Mouse (Mus musculus) adrenal gland, adult 8-10 months (tissue): Measurements from ENCODE around the gene Scrt2. TPM values are rescaled to one million over a fixed set of nuclear protein-coding genes. Genes with fewer than 3 reads are reported as not detected.

Source experiments
- DNase-seq: peaks from one replicate; pipeline ENCODE4 v3.0.0; 2022
- total RNA-seq, 4 experiments: library from RNA; stranded (reverse); gene quantifications; 2 replicates each; pipeline ENCODE4 v1.2.4; 2022

Gene Scrt2
- total RNA-seq, 4 experiments from 2014 or later, result 0.23 to 0.30 (median 0.26) TPM

DNA sequence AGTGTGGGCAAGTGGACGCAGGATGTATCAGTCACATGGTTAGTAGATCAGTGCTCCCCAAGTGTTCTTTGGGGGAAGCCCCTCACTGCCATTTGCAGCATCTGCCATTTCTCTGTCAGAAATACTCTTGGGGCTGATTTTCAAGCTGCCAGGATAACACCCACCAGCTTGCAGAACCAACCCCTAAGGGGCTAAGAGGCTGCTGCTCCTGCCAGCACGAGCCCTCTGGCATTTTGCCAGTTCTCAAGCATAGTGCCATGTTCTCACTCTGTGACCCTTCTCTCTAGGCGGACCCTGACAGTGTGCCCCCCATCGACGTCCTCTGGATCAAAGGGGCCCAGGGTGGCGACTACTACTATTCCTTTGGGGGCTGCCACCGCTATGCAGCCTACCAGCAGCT, 27.4 kb downstream of the Scrt2 start:
- no peak for DNase-seq

DNA sequence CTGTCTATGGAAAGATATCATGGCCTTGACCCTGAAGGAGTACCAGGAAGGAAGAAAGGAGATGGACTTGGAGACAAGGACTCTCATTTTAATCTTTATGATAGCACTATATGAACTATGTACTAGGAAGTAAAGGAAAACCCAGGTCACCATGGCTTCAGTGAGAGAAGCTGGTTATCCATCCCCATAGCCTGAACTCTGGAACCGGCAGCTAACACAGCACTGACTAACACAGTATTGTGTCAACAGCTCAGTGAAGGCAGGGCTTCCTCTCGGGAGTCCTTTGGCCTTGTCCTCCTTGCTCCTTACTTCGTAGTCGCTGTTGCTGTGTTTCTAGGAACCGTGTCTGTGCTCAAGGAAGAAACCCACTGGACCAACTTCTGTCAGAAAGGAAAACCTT, 28.1 kb downstream of the Scrt2 start:
- no peak for DNase-seq

DNA sequence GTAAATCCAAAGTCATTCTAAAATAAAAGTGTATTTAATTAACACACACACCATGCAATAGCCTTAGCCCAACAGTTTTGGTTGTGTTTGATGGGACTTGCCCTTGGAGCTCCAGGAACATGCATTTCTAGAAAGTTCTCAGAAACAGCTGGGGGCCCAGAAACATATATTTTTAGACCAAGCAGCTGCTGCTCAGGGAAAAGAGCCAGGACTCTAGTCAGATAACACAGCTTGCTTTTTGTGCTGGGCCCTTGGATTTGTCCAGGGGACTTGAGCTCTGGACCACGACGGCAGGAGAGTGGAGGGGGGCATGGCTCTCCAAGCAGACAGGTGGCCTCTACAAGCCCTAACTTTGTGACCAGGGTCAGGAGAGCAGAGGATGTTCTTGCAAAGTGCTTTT, 30.0 kb downstream of the Scrt2 start:
- no peak for DNase-seq

DNA sequence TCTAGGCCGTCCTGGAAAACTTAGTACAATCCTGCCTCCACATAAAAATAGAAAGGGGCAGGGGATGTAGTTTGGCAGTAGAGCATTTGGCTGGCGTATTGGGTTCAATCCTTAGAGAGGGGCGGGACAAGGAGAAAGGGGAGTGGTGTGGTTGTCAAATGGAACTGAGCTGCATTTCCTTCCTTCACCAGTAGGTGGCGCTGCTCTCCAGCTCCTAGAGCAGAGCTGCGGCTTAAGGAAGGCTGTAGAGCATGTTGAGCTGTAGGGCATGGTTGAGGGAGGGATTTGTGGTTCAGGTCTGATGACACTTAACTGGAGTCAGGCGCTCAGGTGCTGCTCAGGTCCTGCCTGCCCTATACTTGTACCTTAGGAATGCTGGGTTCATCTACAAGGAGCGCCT, 30.6 kb downstream of the Scrt2 start:
- DNase-seq, result peak; percentile 83

DNA sequence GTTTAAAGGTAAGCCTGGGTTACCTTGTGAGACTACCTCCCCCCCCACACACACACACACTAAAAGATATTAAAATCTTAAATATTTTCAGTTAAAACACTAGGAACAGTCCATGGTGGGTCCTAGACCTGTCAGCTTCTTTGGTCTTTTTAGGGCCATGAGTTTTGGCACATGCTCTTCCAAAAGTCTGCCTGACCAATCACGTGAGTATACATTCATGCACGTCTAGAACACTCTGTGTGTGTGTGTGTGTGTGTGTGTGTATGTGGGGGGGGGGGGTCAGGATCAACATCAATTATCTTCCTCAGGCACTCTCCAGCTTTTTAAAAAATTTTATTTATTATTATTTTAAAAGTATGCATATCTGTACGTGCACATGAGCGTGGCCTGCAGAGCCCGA, 31.2 kb downstream of the Scrt2 start:
- no peak for DNase-seq

DNA sequence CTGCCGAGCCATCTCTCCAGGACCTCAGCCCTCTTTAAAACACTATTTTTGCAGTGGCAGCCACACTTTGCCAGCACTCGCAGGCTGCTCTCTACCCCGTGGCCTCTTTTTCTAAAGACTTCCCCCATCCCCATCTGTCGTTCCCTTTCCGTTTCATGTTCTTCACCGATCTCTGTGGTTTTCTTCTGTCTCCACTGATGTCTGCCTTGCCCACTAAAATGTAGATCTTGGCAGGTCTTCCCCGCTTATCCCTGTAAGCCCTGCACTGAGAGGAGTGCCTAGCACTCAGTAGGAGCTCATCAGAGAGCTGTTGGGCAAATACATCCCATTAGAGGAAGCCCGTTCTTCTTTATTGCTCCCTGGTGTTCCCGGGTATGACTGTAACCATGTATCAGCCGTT, 31.6 kb downstream of the Scrt2 start:
- DNase-seq, result no peak

DNA sequence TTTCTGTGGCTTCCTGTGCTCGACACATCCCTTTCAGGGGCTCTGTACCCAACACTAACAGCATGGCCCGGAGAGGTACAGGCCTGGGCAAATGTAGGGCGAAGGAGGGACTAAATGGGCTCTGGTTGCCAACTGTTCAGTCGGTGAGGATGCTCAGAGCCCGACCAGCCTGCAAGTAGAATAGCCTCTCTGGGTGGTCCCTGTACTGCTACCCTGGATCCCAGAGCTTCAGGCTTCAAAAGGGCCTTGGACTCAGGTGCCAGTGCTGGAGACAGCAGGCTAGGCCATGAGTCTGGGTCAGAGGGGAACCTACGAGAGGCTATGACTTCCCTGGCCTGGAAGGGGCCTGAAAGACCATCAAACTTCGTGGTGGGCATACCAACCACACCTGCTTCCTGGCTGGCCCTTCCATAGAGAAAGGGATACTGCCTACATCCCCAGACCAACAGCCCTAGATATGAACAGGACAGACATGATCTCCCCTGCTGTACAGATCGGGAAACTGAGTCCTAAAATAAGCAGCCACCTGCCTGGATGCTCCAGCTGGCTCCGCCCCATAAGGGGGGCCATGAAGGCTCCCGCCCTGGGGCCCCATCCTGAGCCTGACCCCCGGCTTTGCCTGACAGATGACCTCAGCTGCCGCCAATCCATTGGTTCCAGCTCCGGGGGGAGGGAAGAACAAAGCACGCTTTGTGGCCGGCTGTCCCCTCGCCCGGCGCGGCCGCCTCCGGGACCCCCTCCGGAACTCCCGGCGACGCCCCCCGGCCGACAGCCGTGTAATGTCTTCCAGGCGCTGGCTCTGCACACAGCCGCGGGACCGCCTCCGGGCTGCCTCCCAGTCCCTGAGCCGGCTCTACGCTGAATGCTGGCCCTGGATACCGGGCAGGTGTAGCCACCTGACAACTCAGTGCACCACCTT, 33.0 kb downstream of the Scrt2 start:
- no peak for DNase-seq

DNA sequence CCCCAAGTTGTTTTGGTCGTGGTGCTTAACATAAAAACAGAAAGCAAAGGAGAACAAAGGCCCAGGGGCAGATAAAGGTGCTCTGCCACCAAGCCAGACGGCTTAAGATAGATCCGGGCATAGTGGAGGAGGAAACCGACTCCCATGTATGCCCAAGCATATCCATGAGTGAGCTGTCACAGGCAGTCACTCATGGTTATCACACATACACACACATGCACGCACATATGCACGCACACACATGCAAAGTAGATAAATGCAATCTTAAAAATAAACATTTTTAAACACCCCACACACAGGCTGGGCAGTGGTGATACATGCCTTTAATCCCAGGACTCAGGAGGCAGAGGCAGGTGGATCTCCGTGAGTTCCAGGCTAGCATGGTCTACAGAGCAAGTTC, 36.4 kb downstream of the Scrt2 start:
- DNase-seq, result no peak

DNA sequence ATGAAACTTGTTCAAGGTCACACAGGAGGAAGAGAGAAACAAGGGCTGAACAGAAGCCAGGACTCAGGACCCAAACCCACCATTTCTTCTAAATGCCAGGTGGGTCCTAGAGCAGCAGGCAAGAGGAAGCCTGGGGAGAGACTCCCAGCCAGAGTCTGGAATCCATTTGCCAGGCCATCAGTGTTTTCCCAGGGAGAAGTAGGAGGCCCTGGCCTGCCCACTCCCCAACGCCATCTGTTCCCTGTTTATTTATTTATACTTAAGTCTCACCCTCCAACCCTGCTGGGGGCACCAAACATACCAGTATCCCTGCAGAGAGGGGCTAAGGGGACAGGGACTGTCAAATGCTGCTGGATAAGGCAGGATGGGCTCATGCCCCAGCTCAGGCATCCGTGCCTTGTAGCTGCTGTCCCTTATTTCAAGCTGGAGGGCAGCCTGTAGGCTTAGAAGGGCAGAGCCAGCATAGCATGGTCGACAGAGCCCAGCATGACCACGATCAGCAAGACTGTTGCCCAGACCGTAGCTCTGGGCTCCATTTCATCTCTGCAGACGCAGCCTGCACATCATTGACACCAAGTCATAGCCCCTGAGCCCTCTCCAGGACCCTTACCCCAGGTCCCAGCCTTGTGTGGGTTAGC, 38.0 kb downstream of the Scrt2 start:
- DNase-seq, result no peak

DNA sequence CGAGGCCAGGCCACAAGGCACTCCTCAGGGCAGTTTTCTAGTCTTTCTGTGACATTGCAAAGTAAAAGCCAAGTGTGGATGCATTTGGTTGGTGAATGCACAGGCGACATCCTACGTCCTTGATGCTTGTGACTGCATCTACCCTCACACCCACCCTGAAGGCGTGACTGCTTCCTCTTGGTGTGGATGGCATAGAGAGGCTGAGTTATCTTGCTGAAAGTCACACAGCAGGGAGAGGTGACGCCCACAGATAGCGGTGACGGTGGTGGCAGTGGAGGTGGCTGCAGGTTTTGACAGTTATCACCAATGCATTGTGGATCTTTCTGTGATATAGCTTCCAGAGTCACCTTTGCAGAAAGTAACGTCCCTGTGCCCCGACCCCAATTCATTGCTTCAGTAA, 41.6 kb downstream of the Scrt2 start:
- no peak for DNase-seq

DNA sequence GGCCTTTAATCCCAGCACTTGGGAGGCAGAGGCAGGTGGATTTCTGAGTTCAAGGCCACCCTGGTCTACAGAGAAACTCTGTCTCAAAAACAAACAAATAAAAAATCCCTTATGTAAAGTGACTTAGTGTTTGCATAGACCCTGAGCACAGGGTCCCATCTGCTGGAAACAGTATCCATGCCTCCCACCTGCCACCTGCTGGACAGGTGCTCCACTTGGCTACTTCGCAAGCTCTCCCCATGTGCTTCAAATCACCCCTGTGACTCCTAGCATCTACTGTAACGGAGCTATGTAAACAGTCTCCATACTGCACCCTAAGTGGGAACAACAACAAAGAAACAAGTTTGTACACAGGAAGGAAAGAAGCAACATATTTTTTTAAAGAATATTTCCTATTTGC, 47.3 kb downstream of the Scrt2 start:
- DNase-seq, result no peak

DNA sequence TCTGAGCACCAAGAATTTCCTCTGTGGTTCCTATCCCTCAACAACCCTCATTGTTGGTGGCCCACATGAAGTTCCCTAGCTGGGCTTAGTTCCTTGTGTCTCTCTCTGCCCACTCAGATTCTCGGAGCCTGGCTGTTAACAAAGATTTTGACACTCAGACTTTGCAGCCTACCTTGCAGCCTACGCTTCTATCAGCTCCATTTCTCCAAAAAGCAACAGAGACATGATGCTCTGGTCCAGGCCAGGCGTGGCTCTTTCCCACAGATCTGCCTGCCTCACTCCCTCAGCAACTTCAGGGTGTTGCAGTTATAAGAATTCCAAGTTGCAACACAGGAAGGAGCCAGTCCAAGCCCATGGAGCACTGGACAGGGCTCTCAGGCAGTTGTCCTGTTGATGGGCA, 48.4 kb downstream of the Scrt2 start:
- no peak for DNase-seq

DNA sequence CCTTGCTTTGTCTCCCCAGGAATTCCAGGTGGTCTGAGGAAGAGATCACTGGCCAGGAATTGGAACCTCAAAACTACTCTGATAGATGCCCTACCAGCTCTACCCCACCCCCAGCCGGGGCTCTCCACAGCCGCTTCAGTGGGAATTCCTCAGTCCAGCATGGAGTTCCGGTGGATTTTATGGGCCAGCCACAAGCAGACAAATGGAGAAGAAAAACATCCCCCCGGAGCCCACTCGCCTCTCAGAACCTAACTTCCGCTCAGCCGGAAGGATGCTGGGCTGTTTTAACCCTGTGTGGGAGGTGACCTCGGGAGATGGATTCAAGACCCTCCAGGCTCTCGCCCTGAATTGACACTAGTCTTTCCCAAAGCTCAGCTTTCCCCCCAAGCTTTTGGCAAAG, 50.7 kb downstream of the Scrt2 start:
- DNase-seq, result no peak

DNA sequence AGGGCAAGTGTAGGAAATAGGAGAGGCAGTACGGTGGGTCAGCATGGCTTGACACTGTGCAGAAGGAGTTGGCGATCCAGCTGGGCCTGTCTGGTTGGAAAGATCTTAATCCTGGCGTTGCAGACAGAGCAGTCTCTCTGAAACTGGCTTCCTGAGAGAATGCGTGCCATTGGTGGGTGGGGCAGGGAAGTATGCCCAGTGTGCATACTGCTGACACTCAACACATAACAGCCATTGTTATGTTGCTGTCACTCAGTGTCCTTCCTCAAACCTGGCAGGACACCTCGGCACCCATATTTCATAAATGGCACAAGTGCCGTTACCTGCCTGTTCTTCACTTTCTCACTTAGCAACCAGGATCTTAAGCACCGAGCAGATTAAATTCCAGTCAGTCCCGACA, 51.4 kb downstream of the Scrt2 start:
- DNase-seq, result no peak

DNA sequence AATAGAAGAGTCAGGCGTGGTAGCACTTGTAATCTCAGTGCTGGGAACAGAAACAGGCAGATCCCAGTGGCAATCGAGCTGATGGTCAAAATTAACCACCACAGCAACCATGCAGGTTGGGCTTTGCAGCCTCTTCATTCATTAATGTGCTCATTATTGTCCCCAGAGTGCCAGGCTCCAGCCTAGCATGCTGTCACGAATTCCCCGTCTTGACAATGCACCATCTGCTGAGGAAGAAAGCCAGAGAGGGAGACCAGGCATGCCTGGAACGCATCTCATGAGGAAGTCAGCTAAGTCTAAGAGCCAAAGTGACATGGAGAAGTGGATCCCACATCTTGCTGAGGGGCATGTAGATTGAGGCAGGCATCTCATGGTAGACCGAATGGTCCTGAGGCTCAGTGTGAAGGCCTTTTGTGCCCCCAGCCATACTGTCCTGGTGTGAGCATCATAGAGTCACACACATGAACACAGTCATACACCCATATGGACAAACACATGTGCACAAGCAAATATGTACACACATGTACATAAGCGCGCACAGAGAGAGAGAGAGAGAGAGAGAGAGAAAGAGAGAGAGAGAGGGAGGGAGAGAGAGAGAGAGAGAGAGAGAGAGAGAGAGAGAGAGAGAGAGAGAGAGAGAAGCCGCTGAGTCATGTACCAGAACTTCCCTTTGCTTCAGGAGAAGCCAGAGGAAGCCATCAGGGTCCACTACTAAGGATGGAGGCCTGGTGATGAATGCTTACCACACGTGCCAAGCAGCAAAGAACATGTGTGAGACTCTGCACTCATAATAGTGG, 58.1 kb downstream of the Scrt2 start:
- no peak for DNase-seq

DNA sequence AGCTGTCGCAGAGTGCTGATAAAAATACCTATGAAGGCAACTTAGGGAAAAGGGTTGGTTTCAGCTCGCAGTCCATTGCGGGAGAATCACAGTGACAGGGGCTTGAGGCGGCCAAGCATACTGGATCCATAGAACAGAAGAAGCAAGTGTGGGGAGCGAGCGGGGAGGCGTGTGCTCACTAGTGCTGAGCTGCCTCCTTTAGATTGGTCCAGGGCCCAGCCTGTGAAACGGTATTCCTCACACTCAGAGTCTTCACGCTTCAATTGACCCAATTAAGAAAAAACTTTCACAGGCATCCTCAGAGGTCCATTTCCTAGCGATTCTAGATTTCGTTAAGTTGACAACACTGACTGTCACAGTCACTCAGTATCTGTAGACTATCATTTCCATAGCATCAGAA, 59.6 kb downstream of the Scrt2 start:
- DNase-seq, result no peak

DNA sequence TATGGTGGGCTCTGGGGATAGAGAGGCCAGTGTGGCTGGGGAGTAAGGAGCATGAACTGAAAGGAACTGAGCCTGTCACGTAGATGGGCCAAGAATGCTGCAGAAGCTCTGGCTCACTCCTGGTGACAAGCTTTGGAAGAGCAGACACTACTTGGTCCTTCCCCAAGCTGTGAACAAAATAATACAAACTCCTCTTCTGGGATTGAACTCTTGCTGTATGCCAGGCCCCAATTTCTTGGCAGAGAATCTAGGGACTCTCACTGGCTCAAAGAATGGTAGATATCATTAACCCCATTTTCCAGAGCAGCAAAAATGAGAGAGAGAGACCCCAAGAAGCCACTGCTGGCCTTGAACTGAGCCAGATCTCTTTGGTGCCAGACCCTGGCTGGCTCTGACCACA, 60.2 kb downstream of the Scrt2 start:
- DNase-seq, result no peak

DNA sequence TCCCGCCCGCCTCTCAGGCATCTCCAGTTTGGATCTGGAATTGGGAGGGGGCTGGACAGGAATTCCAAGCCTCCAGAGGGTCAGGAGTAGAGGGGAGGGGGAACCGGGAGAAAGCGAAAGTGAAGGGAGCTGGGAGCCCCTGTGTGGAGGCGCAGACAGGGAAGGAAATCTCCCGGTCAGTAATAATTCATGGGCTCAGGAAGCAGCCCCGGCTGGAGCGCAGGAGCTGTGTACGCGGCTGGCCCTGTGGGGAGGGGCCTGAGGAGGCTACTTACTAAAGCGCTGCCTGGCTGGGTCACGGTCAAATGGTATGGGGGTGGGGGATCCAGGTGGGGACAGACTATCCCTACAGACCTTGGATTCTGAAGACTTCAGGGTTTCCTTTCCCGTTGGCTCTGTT, 60.7 kb downstream of the Scrt2 start:
- peak; percentile 40 for DNase-seq

DNA sequence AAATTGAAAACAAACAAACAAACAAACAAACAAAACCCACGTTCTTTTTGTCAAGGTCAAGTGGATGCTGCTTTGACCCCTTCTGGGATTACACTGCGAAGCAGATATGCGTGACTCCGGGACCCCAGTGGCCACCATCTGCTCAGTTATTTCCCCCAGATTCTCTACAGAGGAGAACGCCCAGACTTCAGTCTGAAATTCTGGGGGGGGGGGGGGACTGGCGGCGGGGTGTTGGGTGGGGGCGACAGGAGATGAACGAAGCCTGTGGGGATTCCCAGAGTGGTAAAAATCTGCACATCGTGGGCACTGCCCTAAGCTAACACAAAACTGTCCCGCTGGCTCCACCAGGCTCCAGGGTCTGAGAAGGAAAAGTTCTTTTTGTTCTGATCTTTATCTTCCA, 61.2 kb downstream of the Scrt2 start:
- no peak for DNase-seq

DNA sequence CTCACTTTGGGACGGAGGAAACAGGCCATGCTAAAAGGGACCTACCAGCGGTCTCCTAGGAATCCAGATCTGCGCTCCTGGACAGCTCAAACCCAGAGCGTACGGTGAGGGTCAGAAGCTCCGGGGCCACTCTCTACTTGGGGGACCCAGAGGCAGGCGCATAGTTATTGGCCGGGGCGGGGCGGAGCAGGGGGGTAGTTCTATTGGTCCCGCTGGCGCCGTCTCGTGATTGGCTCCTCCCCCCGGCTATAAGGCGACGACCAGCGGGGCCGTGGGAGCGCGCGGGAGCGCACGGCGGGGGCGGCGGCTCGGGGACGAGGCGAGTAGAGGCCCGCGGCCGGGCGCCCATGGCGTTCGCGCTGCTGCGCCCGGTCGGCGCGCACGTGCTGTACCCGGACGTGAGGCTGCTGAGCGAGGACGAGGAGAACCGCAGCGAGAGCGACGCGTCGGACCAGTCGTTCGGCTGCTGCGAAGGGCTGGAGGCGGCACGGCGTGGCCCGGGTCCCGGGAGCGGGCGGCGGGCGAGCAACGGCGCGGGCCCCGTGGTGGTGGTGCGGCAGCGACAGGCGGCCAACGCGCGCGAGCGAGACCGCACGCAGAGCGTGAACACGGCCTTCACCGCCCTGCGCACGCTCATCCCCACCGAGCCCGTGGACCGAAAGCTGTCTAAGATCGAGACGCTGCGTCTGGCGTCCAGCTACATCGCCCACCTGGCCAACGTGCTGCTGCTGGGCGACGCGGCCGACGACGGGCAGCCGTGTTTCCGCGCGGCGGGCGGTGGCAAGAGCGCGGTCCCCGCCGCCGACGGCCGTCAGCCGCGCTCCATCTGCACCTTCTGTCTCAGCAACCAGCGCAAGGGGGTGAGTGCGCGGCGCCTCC, 62.2 kb downstream of the Scrt2 start, which contains the start of gene Tcf15:
TSS of gene Tcf15 (plus strand) at position 283 of the 879 bp plus-strand sequence.
- DNase-seq, result peak; percentile 49

DNA sequence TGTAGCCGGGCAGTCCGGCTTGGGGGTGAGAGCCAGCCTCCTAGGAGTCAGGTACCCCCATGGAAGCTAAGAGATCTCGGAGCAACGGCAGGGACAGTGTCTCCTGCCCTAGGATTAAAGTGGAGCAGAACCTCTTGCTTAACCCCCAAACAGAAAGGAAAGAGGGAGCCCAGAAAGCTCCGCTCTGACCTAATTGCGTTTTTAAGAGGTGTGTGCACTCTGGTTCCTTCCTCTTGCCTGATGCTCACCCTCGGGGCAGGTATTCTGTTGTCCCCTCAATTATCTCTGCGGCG, 62.8 kb downstream of the Scrt2 start:
- DNase-seq, result no peak

DNA sequence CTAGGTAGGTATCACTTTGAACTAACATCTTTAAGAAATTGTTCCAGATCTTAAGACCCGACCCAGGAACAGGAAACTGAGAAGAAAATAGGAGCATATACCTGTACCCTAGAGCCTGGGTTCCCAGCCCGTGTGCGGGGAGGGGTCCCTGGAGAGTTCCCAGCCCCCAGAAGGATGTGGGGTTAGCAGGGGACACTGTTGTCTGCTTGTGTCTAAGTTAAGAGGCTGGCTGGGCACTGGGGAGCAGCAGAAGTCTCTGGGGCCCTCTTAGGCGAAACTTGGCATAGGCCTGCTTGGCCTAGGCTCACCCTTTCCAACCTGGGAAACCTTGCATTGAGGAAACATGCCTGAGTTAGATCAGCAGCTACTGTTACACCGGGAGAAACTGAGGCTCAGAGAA, 63.2 kb downstream of the Scrt2 start:
- no peak for DNase-seq
